Comparison of ENCODE assay signal across 7 mouse cellular contexts in genomic region chr11:59947752-59948400, GRCm38 (mm10). TPM values are rescaled to one million over a fixed set of nuclear protein-coding genes. Genes with fewer than 3 reads are reported as not detected.
DNase-seq lines count a peak whose midpoint lies in the region; ATAC-seq lines count a peak whose summit lies in the region.

TSS of gene Med9 (plus strand) at chr11:59948206.

- H3K4me1 ChIP-seq in embryonic facial prominence, embryonic 12.5 days: peaks cover 11% of the 10 kb centered on the region
- peaks cover 17% of the 10 kb centered on the region for H3K4me1 ChIP-seq in limb, embryonic 13.5 days
- H3K4me1 ChIP-seq in midbrain, embryonic 16.5 days (ENCODE audit: control insufficient read depth, insufficient read depth, low read length): peaks cover 17% of the 10 kb centered on the region

- peak; percentile 97 for DNase-seq in adrenal gland, postnatal 25 days
- DNase-seq in heart, adult 18-20 months: peak; percentile 96 to 97
- peak; percentile 90 to 91 for DNase-seq in kidney, adult 8-10 months
- DNase-seq in spleen, postnatal 10 days (ENCODE audit: low spot score in 2 of 2): peak; percentile 88 to 96

- H3K27ac ChIP-seq in embryonic facial prominence, embryonic 12.5 days: peak within 1 kb of the TSS; percentile 77
- H3K27ac ChIP-seq in limb, embryonic 13.5 days: 0 out of 2 replicates have a peak within 1 kb of the TSS, but pooled peaks have one; percentile 33
- H3K27ac ChIP-seq in midbrain, embryonic 16.5 days (ENCODE audit: low read length): peak within 1 kb of the TSS; percentile 88

- no peaks in the 10 kb centered on the region for H3K36me3 ChIP-seq in embryonic facial prominence, embryonic 12.5 days
- H3K36me3 ChIP-seq in limb, embryonic 13.5 days: 0 out of 2 replicates have a peak, but pooled peaks cover 6% of the 10 kb centered on the region
- no peaks in the 10 kb centered on the region for H3K36me3 ChIP-seq in midbrain, embryonic 16.5 days (ENCODE audit: control insufficient read depth, insufficient read depth, low read length)

- H3K9ac ChIP-seq in embryonic facial prominence, embryonic 12.5 days: peak within 1 kb of the TSS; percentile 95
- H3K9ac ChIP-seq in limb, embryonic 13.5 days: peak within 1 kb of the TSS; percentile 98
- peak within 1 kb of the TSS; percentile 98 for H3K9ac ChIP-seq in midbrain, embryonic 16.5 days (ENCODE audit: low read depth, low read length)

- 1% methylated on average over 43 of the region's 43 CpGs for WGBS in embryonic facial prominence, embryonic 12.5 days
- WGBS in limb, embryonic 13.5 days: under 1% methylated on average over 43 of the region's 43 CpGs
- under 1% methylated on average over 43 of the region's 43 CpGs for WGBS in midbrain, embryonic 16.5 days

- no peaks in the 10 kb centered on the region for H3K27me3 ChIP-seq in embryonic facial prominence, embryonic 12.5 days
- H3K27me3 ChIP-seq in limb, embryonic 13.5 days: no peaks in the 10 kb centered on the region
- H3K27me3 ChIP-seq in midbrain, embryonic 16.5 days (ENCODE audit: control insufficient read depth, insufficient read depth, low read depth, low read length): no peaks in the 10 kb centered on the region

- H3K9me3 ChIP-seq in embryonic facial prominence, embryonic 12.5 days: no peaks in the 10 kb centered on the region
- no peaks in the 10 kb centered on the region for H3K9me3 ChIP-seq in limb, embryonic 13.5 days
- no peaks in the 10 kb centered on the region for H3K9me3 ChIP-seq in midbrain, embryonic 16.5 days (replicated peaks; ENCODE audit: control insufficient read depth, low read length, poor library complexity, severe bottlenecking)

- ATAC-seq in embryonic facial prominence, embryonic 12.5 days (ENCODE audit: insufficient number of reproducible peaks, insufficient read depth, low FRiP score, low TSS enrichment): peak; percentile 70
- ATAC-seq in limb, embryonic 13.5 days (ENCODE audit: low FRiP score, low read depth): peak; percentile 98
- ATAC-seq in midbrain, embryonic 16.5 days: peak; percentile 96

- peak within 1 kb of the TSS; percentile 85 for H3K4me2 ChIP-seq in embryonic facial prominence, embryonic 12.5 days (replicated peaks)
- peak within 1 kb of the TSS; percentile 86 for H3K4me2 ChIP-seq in limb, embryonic 13.5 days (replicated peaks)
- H3K4me2 ChIP-seq in midbrain, embryonic 16.5 days (ENCODE audit: low read length): peak within 1 kb of the TSS; percentile 91

- H3K4me3 ChIP-seq in embryonic facial prominence, embryonic 12.5 days: peak within 1 kb of the TSS; percentile 93
- peak within 1 kb of the TSS; percentile 98 for H3K4me3 ChIP-seq in limb, embryonic 13.5 days
- H3K4me3 ChIP-seq in midbrain, embryonic 16.5 days (ENCODE audit: low read depth, low read length): peak within 1 kb of the TSS; percentile 93

RNA-seq across cellular contexts. Expression of gene Med9, which starts in this region (rescaled TPM):
- 26.5 and 32.9 TPM in 2 replicates for total RNA-seq in adrenal gland, postnatal 25 days (2021)
- polyA plus RNA-seq in embryonic facial prominence, embryonic 12.5 days (2016; fragmentation: Nextera tagmentation; extraction: Ambion mirVana): 36.7 and 38.9 TPM in 2 replicates
- 10 to 100 TPM; 26.8 to 27.0 TPM for total RNA-seq in heart, adult 18-20 months (2021)
- polyA plus RNA-seq in limb, embryonic 13.5 days (2015; fragmentation: Nextera tagmentation; extraction: Ambion mirVana): 38.0 and 39.1 TPM in 2 replicates
- polyA plus RNA-seq in midbrain, embryonic 16.5 days (2015; fragmentation: Nextera tagmentation; extraction: Ambion mirVana): 30.7 and 33.4 TPM in 2 replicates

Comparison
In these comparisons a context has a peak if more than half of its experiments do, and no peak if none do; other contexts are left out.
1. Peak in every context shown above with its lines: DNase-seq, ATAC-seq, H3K4me3 ChIP-seq and H3K27ac ChIP-seq.
2. H3K27ac ChIP-seq: peak in every context shown above with its lines; median percentile 88 in midbrain, embryonic 16.5 days; 77 in embryonic facial prominence, embryonic 12.5 days; 33 in limb, embryonic 13.5 days.